Mouse (Mus musculus) T-helper 2 cell (primary cell): ENCODE measurements around the gene Nt5c3.

Source experiments
- in situ Hi-C: fragments of 300-600 bp; cut with MboI, MseI; formaldehyde crosslinking; loops from one replicate; pipeline ENCODE4 v1.15.1; 2025; ENCODE audit warnings: high pct_unique_total_duplicates

The Nt5c3 gene

GRCm38 (mm10) chr6:56837621-56838020 lies 86.1 kb downstream of the Nt5c3 start:
- in situ Hi-C loops, result no loop called here

- in situ Hi-C loops, result no loop called here
Observed at GRCm38 (mm10) chr6:56837166-56837565, 86.6 kb downstream of the Nt5c3 start.

- in situ Hi-C loops, result no loop called here
Observed at GRCm38 (mm10) chr6:56835532-56835931, 88.2 kb downstream of the Nt5c3 start.

GRCm38 (mm10) chr6:56834769-56835168 lies 89.0 kb downstream of the Nt5c3 start:
- in situ Hi-C loops, result no loop called here

GRCm38 (mm10) chr6:56832830-56833229 lies 90.9 kb downstream of the Nt5c3 start:
- in situ Hi-C loops, result no loop called here

- in situ Hi-C loops, result no loop called here
Observed at GRCm38 (mm10) chr6:56832407-56832796, 91.3 kb downstream of the Nt5c3 start.
